Mouse (Mus musculus) embryonic facial prominence, embryonic 14.5 days (tissue): ENCODE results near the gene Tcp10c. TPM values are rescaled to one million over a fixed set of nuclear protein-coding genes. Genes with fewer than 3 reads are reported as not detected.
"Not testable (repeated sequence)": the region's sequence is repeated elsewhere in the genome, so short reads cannot be mapped to it uniquely, and the experiment has no call there.

Source experiments
- ATAC-seq: fragments of 200-750 bp; cut with Nextera tagmentation; 2 replicates; pipeline ENCODE4 v1.8.0; 2017; ENCODE audit warnings: low read depth, moderate number of reproducible peaks, moderate TSS enrichment
- DNase-seq: peaks from one replicate; pipeline ENCODE4 v3.0.0-alpha.2; 2015; ENCODE audit warnings: low spot score
- H3K27ac ChIP-seq: fragments of 300-500 bp; sonication (generic); replicated peaks from 2 replicates; pipeline ENCODE4 v1.5.1; 2014; ENCODE audit warnings: low read depth, mild to moderate bottlenecking, low read length, moderate library complexity
- H3K27me3 ChIP-seq: fragments of 300-500 bp; sonication (generic); replicated peaks from 2 replicates; pipeline ENCODE4 v1.6.1; 2014; ENCODE audit warnings: low read length; ENCODE audit not compliant: control insufficient read depth, insufficient read depth
- H3K36me3 ChIP-seq: fragments of 300-500 bp; sonication (generic); 2 replicates; pipeline ENCODE4 v1.6.1; 2014; ENCODE audit warnings: low read length, mixed read lengths; ENCODE audit not compliant: control insufficient read depth, insufficient read depth
- H3K4me1 ChIP-seq: fragments of 300-500 bp; sonication (generic); 2 replicates; pipeline ENCODE4 v1.6.1; 2014; ENCODE audit warnings: antibody characterized with exemption, low read length; ENCODE audit not compliant: control insufficient read depth, insufficient read depth
- H3K4me2 ChIP-seq: fragments of 300-500 bp; sonication (generic); 2 replicates; pipeline ENCODE4 v1.6.1; 2014; ENCODE audit warnings: low read depth, mild to moderate bottlenecking, low read length, moderate library complexity, mixed read lengths
- H3K4me3 ChIP-seq: fragments of 300-500 bp; sonication (generic); 2 replicates; pipeline ENCODE4 v1.5.1; 2014; ENCODE audit warnings: low read depth, mild to moderate bottlenecking, low read length
- H3K9ac ChIP-seq: fragments of 300-500 bp; sonication (generic); 2 replicates; pipeline ENCODE4 v1.6.1; 2014; ENCODE audit warnings: low read depth, mild to moderate bottlenecking, low read length, moderate library complexity, mixed read lengths
- H3K9me3 ChIP-seq: fragments of 300-500 bp; sonication (generic); 2 replicates; pipeline ENCODE4 v1.6.1; 2016; ENCODE audit warnings: low read length; ENCODE audit not compliant: control insufficient read depth
- WGBS: fragments of 180-500 bp; shearing (Covaris S2); extraction: QIAGEN DNeasy Blood & Tissue Kit; methylation state at CpG from one replicate; pipeline ENCODE4 v1.1.7; 2014; 5-methylcytosine and 5-hydroxymethylcytosine counted together
- polyA plus RNA-seq: library from polyadenylated mRNA; unstranded; fragments of >200 nt; fragmentation: Nextera tagmentation; extraction: Ambion mirVana; gene quantifications from 2 replicates; pipeline ENCODE4 v1.2.1, GENCODE M21; 2014

Gene Tcp10c
- polyA plus RNA-seq, 1 experiment from 2014 or later = not detected

GRCm38 (mm10) chr17:13368658-13369057 is 14.3 kb downstream of the Tcp10c start:
- H3K4me2 ChIP-seq, H3K27ac ChIP-seq, H3K4me3 ChIP-seq, H3K9ac ChIP-seq, H3K36me3 ChIP-seq, H3K27me3 ChIP-seq, ATAC-seq, H3K9me3 ChIP-seq, DNase-seq, H3K4me1 ChIP-seq: not testable (repeated sequence)
- WGBS = 93% methylated on average over 7 of the region's 7 CpGs

- H3K4me1 ChIP-seq, ATAC-seq, H3K27ac ChIP-seq, H3K9ac ChIP-seq, H3K36me3 ChIP-seq, H3K27me3 ChIP-seq, DNase-seq, H3K9me3 ChIP-seq, H3K4me2 ChIP-seq, H3K4me3 ChIP-seq: not testable (repeated sequence)
- WGBS = 81% methylated on average over 4 of the region's 6 CpGs
Measured at GRCm38 (mm10) chr17:13370746-13371145, 16.4 kb downstream of the Tcp10c start.

GRCm38 (mm10) chr17:13378341-13378740 is 24.0 kb downstream of the Tcp10c start:
- H3K9ac ChIP-seq, DNase-seq, H3K36me3 ChIP-seq, H3K4me3 ChIP-seq, ATAC-seq, H3K27ac ChIP-seq, H3K27me3 ChIP-seq, H3K4me1 ChIP-seq, H3K9me3 ChIP-seq, H3K4me2 ChIP-seq: not testable (repeated sequence)
- WGBS = 80% methylated on average over 3 of the region's 3 CpGs

DNA sequence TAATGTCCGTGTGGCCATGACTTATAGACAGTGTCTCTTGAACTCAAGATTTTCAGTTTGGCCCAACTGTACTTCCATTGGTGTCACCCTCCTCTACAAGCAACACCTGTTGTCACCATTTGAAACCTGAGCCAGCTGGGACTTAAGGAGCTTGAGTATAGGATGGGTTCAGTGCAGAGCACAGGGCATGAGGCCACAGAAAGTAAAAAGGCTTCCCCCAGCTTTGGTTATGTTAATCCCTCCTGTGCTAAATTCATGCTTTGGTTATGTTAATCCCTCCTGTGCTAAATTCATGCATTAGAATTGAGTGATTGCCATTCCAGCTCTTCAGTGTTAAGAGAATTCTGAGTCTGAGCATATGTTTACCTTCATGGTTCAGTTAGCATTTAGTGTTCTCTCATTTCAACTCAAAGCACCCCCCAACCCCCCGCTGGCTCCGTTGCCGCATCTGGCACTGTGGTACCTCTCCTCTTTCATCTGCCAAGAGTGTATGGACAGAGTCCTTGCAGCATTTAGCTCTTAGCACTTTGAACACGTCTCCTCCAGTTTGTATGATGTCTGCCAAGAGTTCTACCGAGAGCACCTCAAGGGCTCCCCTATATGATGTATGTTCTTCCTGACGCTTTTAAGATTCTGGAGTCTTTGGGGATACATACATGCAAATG is 25.7 kb downstream of the Tcp10c start:
- ATAC-seq (peak; percentile 41), DNase-seq (peak; percentile 13)
- not testable (repeated sequence) for H3K27me3 ChIP-seq, H3K9me3 ChIP-seq, H3K4me2 ChIP-seq, H3K36me3 ChIP-seq, H3K4me1 ChIP-seq, H3K4me3 ChIP-seq, H3K9ac ChIP-seq, H3K27ac ChIP-seq
- 75% methylated on average over 4 of the region's 7 CpGs for WGBS

DNA sequence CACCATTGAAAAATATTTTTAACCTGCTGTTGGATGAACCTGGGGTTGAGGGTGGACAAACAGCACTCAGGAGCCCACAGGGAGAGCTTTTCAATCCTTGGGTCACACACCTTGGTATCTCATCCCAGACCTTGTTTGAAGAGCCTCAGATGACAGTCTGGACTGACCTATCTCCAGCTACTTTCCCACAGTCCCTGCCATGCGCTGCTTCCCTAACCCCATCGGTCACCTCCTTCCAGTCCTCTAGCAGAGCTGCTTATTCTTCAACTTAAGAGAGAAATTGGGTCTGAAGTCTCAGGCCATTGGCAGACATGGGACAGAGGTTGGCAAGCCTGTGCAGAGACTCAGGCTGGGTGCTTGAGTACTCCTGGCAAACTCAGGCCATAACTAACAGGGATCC is 26.9 kb downstream of the Tcp10c start:
- not testable (repeated sequence) for DNase-seq, H3K27ac ChIP-seq, H3K36me3 ChIP-seq, H3K9me3 ChIP-seq, H3K4me2 ChIP-seq, H3K9ac ChIP-seq, H3K4me1 ChIP-seq, H3K27me3 ChIP-seq, ATAC-seq, H3K4me3 ChIP-seq
- 93% methylated on average over 2 of the region's 2 CpGs for WGBS

DNA sequence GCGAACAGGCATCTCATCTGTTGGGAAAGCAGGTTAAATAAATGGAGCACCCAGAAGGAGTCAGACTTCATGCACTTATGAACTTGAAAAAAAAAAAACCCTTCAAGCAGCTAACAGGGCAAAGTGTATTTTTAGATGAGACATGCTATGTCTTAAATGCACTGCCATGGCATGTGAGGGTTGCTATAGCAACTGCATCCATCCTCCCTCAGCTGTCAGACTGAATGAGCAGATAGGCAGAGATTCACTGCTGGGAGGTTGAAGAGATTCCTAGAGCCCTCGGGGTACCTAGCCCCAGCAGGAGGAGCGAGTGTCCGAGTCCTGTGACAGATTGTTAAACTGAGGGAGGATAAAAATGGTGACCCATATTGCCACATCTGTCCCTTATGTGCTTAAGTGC is 36.6 kb downstream of the Tcp10c start:
- not testable (repeated sequence) for H3K9ac ChIP-seq, H3K4me1 ChIP-seq, H3K27me3 ChIP-seq, ATAC-seq, DNase-seq, H3K4me2 ChIP-seq, H3K9me3 ChIP-seq, H3K4me3 ChIP-seq, H3K36me3 ChIP-seq, H3K27ac ChIP-seq
- WGBS = no CpG with 5 or more reads among the region's 4 CpGs

DNA sequence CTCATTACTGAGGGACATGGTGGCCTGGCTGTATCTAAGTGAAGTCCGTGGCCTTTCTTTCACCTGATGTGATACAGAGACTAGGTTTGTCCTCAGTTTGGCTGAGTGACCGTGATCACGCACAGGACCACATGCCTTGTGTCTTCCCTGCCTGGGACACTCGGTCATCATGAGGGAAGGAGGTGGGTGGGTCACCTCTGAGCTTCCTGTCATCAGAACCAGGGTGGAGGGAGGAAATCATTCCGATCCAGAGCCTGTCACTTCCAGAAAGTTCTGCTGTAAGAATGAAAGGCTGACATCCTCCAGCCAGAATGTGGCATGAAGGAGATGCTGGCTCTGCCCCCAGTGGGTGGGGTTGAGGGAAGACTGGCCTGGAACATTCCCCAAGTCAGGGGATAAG is 45.6 kb downstream of the Tcp10c start:
- WGBS = 92% methylated on average over 4 of the region's 5 CpGs
- ATAC-seq, DNase-seq, H3K4me2 ChIP-seq, H3K9ac ChIP-seq, H3K4me3 ChIP-seq, H3K27ac ChIP-seq, H3K27me3 ChIP-seq, H3K4me1 ChIP-seq, H3K9me3 ChIP-seq, H3K36me3 ChIP-seq: not testable (repeated sequence)

DNA sequence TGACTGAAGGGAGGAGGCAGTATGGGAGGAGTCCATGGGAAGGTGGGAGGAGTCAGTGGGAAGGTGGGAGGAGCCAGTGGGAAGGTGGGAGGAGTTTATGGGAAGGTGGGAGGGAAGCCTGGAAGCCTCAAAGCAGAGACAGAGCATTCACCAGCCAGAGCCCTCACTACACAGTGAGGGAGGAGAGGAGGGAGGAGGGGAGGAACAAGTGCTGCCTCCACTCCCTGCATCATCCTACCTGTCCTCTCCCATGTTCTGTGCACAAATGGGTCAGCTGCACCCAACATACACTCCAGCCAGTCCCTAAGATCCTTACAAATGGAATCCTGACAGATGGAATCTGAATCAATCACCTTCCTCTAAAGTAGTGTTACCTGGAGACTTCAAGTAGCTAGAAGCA is 47.7 kb downstream of the Tcp10c start:
- not testable (repeated sequence) for H3K4me3 ChIP-seq, H3K9ac ChIP-seq, H3K27me3 ChIP-seq, H3K9me3 ChIP-seq, ATAC-seq, H3K4me2 ChIP-seq, DNase-seq, H3K27ac ChIP-seq, H3K36me3 ChIP-seq, H3K4me1 ChIP-seq

DNA sequence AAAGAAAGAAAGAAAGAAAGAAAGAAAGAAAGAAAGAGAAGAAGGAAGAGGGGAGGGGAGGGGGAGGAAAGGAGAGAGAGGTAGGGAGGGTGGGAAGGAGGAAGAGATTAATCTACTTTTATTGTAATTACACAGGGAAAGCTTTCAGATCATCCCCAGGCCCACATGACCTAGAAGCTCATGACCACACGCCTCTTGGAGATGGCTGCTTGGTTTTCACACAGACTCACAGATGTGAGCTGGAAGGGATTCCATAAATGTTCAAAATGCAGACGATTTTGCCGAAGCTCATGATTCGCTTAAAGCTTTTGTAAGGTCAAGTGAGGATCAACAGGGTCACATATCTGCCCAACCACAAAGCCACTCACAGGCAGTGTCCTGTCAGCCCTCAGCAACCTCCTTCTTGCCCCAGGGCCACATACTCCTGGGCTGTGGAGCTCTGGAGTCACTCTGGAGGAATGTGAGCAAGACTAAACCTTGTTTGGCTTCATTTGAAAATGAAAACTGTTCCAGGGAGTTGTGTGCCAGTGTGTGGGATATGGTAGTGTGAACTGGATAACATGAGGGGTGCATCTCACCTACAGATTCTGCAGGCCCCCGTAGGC is 49.3 kb downstream of the Tcp10c start:
- not testable (repeated sequence) for H3K27me3 ChIP-seq, H3K9me3 ChIP-seq, H3K4me2 ChIP-seq, DNase-seq, H3K27ac ChIP-seq, H3K36me3 ChIP-seq, ATAC-seq, H3K4me1 ChIP-seq, H3K9ac ChIP-seq, H3K4me3 ChIP-seq
- WGBS = 69% methylated on average over 5 of the region's 5 CpGs
